Mouse (Mus musculus) liver, embryonic 12.5 days (tissue): Measurements from ENCODE around the gene Ntn3. TPM values are rescaled to one million over a fixed set of nuclear protein-coding genes. Genes with fewer than 3 reads are reported as not detected.
A peak's percentile ranks its signal among the peaks of the same experiment; 100 is the strongest.

Experiments
- ATAC-seq: fragments of 200-750 bp; cut with Nextera tagmentation; 2 replicates; pipeline ENCODE4 v1.8.0; 2017; ENCODE audit warnings: moderate number of reproducible peaks, mild to moderate bottlenecking, moderate library complexity
- H3K27ac ChIP-seq: fragments of 300-500 bp; sonication (generic); 2 replicates; pipeline ENCODE4 v1.5.1; 2016; ENCODE audit warnings: mild to moderate bottlenecking
- H3K27me3 ChIP-seq: fragments of 300-500 bp; sonication (generic); replicated peaks from 2 replicates; pipeline ENCODE4 v1.6.1; 2016; ENCODE audit warnings: mild to moderate bottlenecking, moderate library complexity
- H3K36me3 ChIP-seq: fragments of 300-500 bp; sonication (generic); 2 replicates; pipeline ENCODE4 v1.6.1; 2016; ENCODE audit warnings: mild to moderate bottlenecking, moderate library complexity
- H3K4me1 ChIP-seq: fragments of 300-500 bp; sonication (generic); 2 replicates; pipeline ENCODE4 v1.6.1; 2016
- H3K4me2 ChIP-seq: fragments of 300-500 bp; sonication (generic); 2 replicates; pipeline ENCODE4 v1.6.1; 2016; ENCODE audit warnings: mild to moderate bottlenecking, moderate library complexity
- H3K4me3 ChIP-seq: fragments of 300-500 bp; sonication (generic); 2 replicates; pipeline ENCODE4 v1.5.1; 2016; ENCODE audit warnings: mild to moderate bottlenecking, moderate library complexity
- H3K9ac ChIP-seq: fragments of 300-500 bp; sonication (generic); 2 replicates; pipeline ENCODE4 v1.6.1; 2016; ENCODE audit warnings: mild to moderate bottlenecking, moderate library complexity
- H3K9me3 ChIP-seq: fragments of 300-500 bp; sonication (generic); replicated peaks from 2 replicates; pipeline ENCODE4 v1.6.1; 2016; ENCODE audit warnings: mild to moderate bottlenecking, moderate library complexity
- WGBS: fragments of 180-500 bp; shearing (Covaris S2); methylation state at CpG from one replicate; pipeline ENCODE4 v1.1.7; 2016; ENCODE audit not compliant: insufficient replicate concordance; 5-methylcytosine and 5-hydroxymethylcytosine counted together
- polyA plus RNA-seq: library from polyadenylated mRNA; unstranded; fragments of >200 nt; fragmentation: Nextera tagmentation; extraction: Ambion mirVana; gene quantifications from 2 replicates; pipeline ENCODE4 v1.2.1, GENCODE M21; 2016

Ntn3 gene
- polyA plus RNA-seq, 1 experiment from 2014 or later = 2.1 TPM

GRCm38 (mm10) chr17:24199741-24200140, 9.6 kb downstream of the Ntn3 start:
- Histone ChIP-seq H3K4me3 (peak overlapping the region; percentile 38; the same call in 1 of the 2 replicates), H3K36me3 (peaks cover 44% of the 10 kb centered on the region), H3K4me2 (peak overlapping the region; percentile 100), H3K27ac (peak overlapping the region; percentile 98), H3K27me3 (no peaks in the 10 kb centered on the region), H3K9me3 (no peaks in the 10 kb centered on the region), H3K4me1 (peaks cover 100% of the 10 kb centered on the region), H3K9ac (peak overlapping the region; percentile 65)
- ATAC-seq = peak; percentile 10; the same call in 1 of the 2 replicates
- WGBS = 31% methylated on average over 4 of the region's 4 CpGs

GRCm38 (mm10) chr17:24199252-24199651, 10.1 kb downstream of the Ntn3 start:
- Histone ChIP-seq H3K27ac (peak overlapping the region; percentile 98), H3K4me1 (peaks cover 100% of the 10 kb centered on the region), H3K4me2 (peak overlapping the region; percentile 100), H3K9ac (peak overlapping the region; percentile 65), H3K4me3 (peak overlapping the region; percentile 38), H3K9me3 (no peaks in the 10 kb centered on the region), H3K36me3 (peaks cover 47% of the 10 kb centered on the region), H3K27me3 (no peaks in the 10 kb centered on the region)
- 34% methylated on average over 4 of the region's 4 CpGs for WGBS
- peak; percentile 65 for ATAC-seq

DNA sequence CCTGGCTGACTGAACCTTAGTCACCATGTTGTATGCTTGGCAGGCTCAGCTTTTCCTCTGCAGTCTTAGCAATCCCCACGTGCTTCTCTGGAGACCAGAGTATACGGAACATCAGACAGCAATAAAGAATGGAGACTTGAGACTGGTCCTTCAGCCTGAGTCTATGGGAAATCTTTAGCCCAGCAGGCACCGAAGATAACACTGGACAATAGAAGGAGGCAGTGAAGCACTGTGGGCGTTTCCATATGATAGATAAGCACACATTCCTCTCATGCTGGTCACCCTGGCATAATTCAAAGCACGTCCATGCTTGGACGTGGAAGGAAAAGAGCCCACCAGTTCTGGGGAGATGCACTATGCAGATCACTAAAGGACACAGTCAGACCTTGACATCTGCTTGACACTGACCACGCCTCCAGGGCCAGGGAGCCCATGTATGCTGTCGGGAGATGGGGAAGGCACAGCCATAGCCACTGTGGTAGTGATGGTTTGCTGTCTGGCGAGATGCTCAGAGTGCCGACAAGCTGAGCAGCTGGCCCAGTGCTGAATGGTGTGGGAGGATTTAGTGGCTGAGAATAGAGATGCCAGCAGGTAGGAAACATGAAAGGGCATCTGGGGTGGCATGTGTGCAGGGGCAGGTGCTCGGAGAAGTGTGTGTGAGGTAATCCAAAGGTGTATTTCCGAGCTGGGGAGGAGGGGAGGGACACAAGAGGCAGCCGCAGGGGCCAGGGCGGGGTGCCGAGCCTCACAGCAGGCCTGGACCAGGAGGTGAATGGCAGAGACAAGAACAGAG, 12.1 kb downstream of the Ntn3 start:
- Histone ChIP-seq H3K9ac (peak overlapping the region; percentile 9; the same call in 1 of the 2 replicates), H3K36me3 (peaks cover 58% of the 10 kb centered on the region), H3K9me3 (no peaks in the 10 kb centered on the region), H3K4me2 (peak overlapping the region; percentile 100), H3K4me1 (peaks cover 100% of the 10 kb centered on the region), H3K4me3 (no peak overlapping the region), H3K27ac (peak overlapping the region; percentile 98), H3K27me3 (no peaks in the 10 kb centered on the region)
- 41% methylated on average over 15 of the region's 15 CpGs for WGBS
- ATAC-seq = peak; percentile 48

- H3K4me1 ChIP-seq = peaks cover 100% of the 10 kb centered on the region
- H3K9ac ChIP-seq = no peak overlapping the region
- 74% methylated on average over 2 of the region's 2 CpGs for WGBS
- no peaks in the 10 kb centered on the region for H3K9me3 ChIP-seq
- peaks cover 54% of the 10 kb centered on the region for H3K36me3 ChIP-seq
- H3K27ac ChIP-seq = peak overlapping the region; percentile 77; the same call in 1 of the 2 replicates
- H3K4me2 ChIP-seq = no peak overlapping the region
- H3K4me3 ChIP-seq = no peak overlapping the region
- H3K27me3 ChIP-seq = no peaks in the 10 kb centered on the region
- ATAC-seq = no peak
Observed at GRCm38 (mm10) chr17:24195349-24195748, 14.0 kb downstream of the Ntn3 start.

DNA sequence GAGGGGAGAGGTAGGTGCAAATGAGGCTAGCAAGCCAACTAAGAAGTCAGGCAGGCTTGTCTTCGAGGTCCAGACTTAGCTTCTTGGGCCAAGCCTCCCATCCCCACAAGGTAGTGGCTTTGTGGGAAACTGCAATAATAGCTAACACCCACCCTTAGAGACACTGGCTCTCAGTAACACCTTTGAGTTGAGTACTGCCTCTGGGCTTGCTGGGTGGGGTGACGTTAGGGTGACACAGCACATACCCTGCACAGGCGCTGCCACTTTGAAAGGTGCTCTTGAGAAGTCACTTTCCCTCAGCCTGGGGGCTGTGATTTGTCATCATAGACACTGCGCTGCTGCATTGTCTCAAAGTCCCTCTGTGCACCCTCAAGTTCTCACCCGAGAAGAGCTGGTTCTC, 15.6 kb downstream of the Ntn3 start:
- Histone ChIP-seq H3K9me3 (no peaks in the 10 kb centered on the region), H3K4me1 (peaks cover 84% of the 10 kb centered on the region), H3K4me3 (no peak overlapping the region), H3K27ac (peak overlapping the region; percentile 77), H3K36me3 (peaks cover 66% of the 10 kb centered on the region), H3K9ac (peak overlapping the region; percentile 51), H3K4me2 (peak overlapping the region; percentile 39), H3K27me3 (no peaks in the 10 kb centered on the region)
- WGBS = 74% methylated on average over 5 of the region's 5 CpGs
- peak; percentile 79 for ATAC-seq

- peak overlapping the region; percentile 39; the same call in 1 of the 2 replicates for H3K4me2 ChIP-seq
- H3K9me3 ChIP-seq = no peaks in the 10 kb centered on the region
- no peaks in the 10 kb centered on the region for H3K27me3 ChIP-seq
- H3K4me3 ChIP-seq = no peak overlapping the region
- H3K9ac ChIP-seq = peak overlapping the region; percentile 51
- peak overlapping the region; percentile 77 for H3K27ac ChIP-seq
- no peak for ATAC-seq
- WGBS = 83% methylated on average over 8 of the region's 8 CpGs
- peaks cover 71% of the 10 kb centered on the region for H3K36me3 ChIP-seq
- H3K4me1 ChIP-seq = peaks cover 79% of the 10 kb centered on the region
Observed at GRCm38 (mm10) chr17:24193268-24193667, 16.1 kb downstream of the Ntn3 start.

DNA sequence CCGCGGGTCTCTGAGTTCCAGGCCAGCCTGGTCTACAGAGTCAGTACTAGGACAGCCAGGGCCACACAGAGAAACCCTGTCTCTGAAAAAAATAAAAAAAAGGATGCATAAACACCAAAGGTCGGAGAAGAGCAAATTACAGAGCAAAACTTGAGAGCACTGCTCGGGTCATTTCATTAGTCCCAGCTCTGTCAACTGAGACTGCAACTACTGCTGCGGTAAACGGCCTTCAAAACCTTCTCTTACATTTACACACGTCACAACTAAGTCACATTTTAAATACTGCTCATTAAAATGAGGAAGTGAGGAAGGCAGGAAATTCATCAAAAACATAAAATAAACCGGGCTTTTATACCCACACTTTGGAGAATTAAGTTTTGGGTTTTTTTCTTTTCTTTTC, 16.5 kb downstream of the Ntn3 start:
- 72% methylated on average over 8 of the region's 8 CpGs for WGBS
- Histone ChIP-seq H3K4me2 (no peak overlapping the region), H3K27me3 (no peaks in the 10 kb centered on the region), H3K36me3 (peaks cover 74% of the 10 kb centered on the region), H3K9ac (peak overlapping the region; percentile 51; the same call in 1 of the 2 replicates), H3K9me3 (no peaks in the 10 kb centered on the region), H3K4me3 (no peak overlapping the region), H3K4me1 (peaks cover 75% of the 10 kb centered on the region), H3K27ac (peak overlapping the region; percentile 77; the same call in 1 of the 2 replicates)
- ATAC-seq = no peak

DNA sequence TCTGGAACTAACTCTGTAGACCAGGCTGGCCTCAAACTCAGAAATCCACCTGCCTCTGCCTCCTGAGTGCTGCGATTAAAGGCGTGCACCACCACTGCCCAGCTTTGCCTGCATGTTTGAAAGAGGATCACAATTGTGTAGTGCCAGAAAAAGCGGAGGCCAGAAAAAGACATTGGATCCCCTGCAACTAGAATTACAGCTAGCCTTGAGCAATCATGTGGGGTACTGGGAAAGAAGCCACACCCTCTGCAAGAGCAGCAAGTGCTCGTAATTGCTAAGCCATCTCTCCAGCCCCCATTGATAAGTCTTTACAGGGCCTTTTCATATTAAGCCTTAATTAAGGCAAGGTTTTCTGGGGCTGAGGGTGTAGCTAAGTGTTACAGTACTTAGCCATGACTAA, 17.9 kb downstream of the Ntn3 start:
- Histone ChIP-seq H3K9ac (no peak overlapping the region; the same call in 1 of the 2 replicates), H3K36me3 (peaks cover 78% of the 10 kb centered on the region), H3K9me3 (no peaks in the 10 kb centered on the region), H3K27ac (no peak overlapping the region; the same call in 1 of the 2 replicates), H3K4me1 (peaks cover 61% of the 10 kb centered on the region), H3K4me2 (0 out of 2 replicates have a peak overlapping the region, but pooled peaks have one; percentile 11), H3K4me3 (no peak overlapping the region), H3K27me3 (no peaks in the 10 kb centered on the region)
- 77% methylated on average over 4 of the region's 4 CpGs for WGBS
- no peak for ATAC-seq

- H3K4me1 ChIP-seq = peaks cover 56% of the 10 kb centered on the region
- peaks cover 80% of the 10 kb centered on the region for H3K36me3 ChIP-seq
- H3K4me3 ChIP-seq = no peak overlapping the region
- no peak overlapping the region for H3K4me2 ChIP-seq
- H3K27ac ChIP-seq = peak overlapping the region; percentile 11; the same call in 1 of the 2 replicates
- WGBS = 72% methylated on average over 2 of the region's 2 CpGs
- ATAC-seq = no peak
- H3K9ac ChIP-seq = no peak overlapping the region
- no peaks in the 10 kb centered on the region for H3K27me3 ChIP-seq
- H3K9me3 ChIP-seq = no peaks in the 10 kb centered on the region
Observed at GRCm38 (mm10) chr17:24190934-24191333, 18.4 kb downstream of the Ntn3 start.

- Histone ChIP-seq H3K4me3 (no peak overlapping the region), H3K27ac (peak overlapping the region; percentile 61), H3K9ac (0 out of 2 replicates have a peak overlapping the region, but pooled peaks have one; percentile 14), H3K4me1 (peaks cover 23% of the 10 kb centered on the region), H3K36me3 (peaks cover 10% of the 10 kb centered on the region), H3K27me3 (no peaks in the 10 kb centered on the region), H3K9me3 (no peaks in the 10 kb centered on the region), H3K4me2 (no peak overlapping the region)
- no peak for ATAC-seq
- WGBS = 76% methylated on average over 3 of the region's 3 CpGs
Observed at GRCm38 (mm10) chr17:24174259-24174658, 35.1 kb downstream of the Ntn3 start.

- 6% methylated on average over 3 of the region's 3 CpGs for WGBS
Observed at GRCm38 (mm10) chr17:24173423-24173822, 35.9 kb downstream of the Ntn3 start.

GRCm38 (mm10) chr17:24171738-24172137, 37.6 kb downstream of the Ntn3 start:
- Histone ChIP-seq H3K4me1 (peaks cover 40% of the 10 kb centered on the region), H3K9me3 (no peaks in the 10 kb centered on the region), H3K27me3 (no peaks in the 10 kb centered on the region), H3K4me2 (no peak overlapping the region), H3K9ac (no peak overlapping the region), H3K36me3 (peaks cover 13% of the 10 kb centered on the region), H3K27ac (no peak overlapping the region), H3K4me3 (no peak overlapping the region)
- ATAC-seq = no peak
- 82% methylated on average over 4 of the region's 4 CpGs for WGBS

More at GRCm38 (mm10) chr17:24173423-24173822, 35.9 kb downstream of the Ntn3 start:
- Histone ChIP-seq H3K9me3 (no peaks in the 10 kb centered on the region), H3K36me3 (peaks cover 5% of the 10 kb centered on the region; the same call in 1 of the 2 replicates), H3K9ac (no peak overlapping the region), H3K4me1 (peaks cover 23% of the 10 kb centered on the region), H3K4me3 (no peak overlapping the region), H3K4me2 (no peak overlapping the region), H3K27me3 (no peaks in the 10 kb centered on the region), H3K27ac (no peak overlapping the region)
- ATAC-seq = no peak
